In the genomic region with DNA sequence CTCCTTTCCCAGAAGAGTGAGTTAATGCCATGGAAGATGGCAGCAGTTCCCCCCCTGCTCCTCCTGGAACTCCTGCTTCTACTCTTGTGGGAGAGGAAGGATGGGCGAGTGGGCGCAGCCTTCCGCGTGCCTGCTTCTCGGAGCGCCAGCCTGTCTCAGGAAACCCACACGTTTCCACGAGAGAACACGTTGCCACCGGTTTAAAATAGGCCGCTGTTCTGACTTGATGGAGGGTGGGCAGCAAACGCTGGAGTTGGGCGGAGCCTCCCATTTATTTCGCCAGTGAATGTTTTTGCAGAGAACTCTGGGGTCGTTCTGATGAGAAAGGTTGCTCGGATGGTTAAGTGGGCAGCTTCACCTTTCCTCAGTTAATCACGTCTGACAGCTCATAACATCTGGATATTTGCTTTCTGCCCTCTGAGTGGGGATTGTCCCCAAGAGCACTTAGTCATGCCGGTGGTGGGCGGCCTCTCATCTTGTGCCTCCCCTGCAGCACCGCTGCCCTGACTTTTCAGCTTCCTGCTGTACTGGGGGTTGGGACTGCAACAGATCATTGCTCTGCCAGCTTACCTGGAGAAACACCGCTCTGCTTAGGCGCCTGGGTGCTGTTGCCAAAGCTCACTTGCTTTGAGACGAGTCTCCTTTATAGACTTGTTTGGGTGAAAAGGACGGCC, we compare ENCODE assay signal across 7 mouse cellular contexts. TPM values are rescaled to one million over a fixed set of nuclear protein-coding genes. Genes with fewer than 3 reads are reported as not detected.
DNase-seq lines count a peak whose midpoint lies in the region; ATAC-seq and TF ChIP-seq lines count a peak whose summit lies in the region.

No protein-coding gene starts in this region.

- peaks cover 12% of the 10 kb centered on the region for H3K4me1 ChIP-seq in lung, embryonic 15.5 days
- H3K4me1 ChIP-seq in lung, postnatal 0 days (ENCODE audit: insufficient read depth, low read depth, low read length): 0 out of 2 replicates have a peak, but pooled peaks cover 5% of the 10 kb centered on the region
- H3K4me1 ChIP-seq in stomach, embryonic 16.5 days (ENCODE audit: control insufficient read depth, insufficient read depth, low read length): peaks cover 6% of the 10 kb centered on the region; the same call in 1 of the 2 replicates

- peak overlapping the region; percentile 32 for H3K4me2 ChIP-seq in lung, embryonic 15.5 days
- H3K4me2 ChIP-seq in lung, postnatal 0 days (replicated peaks; ENCODE audit: low read depth, low read length): no peak overlapping the region
- H3K4me2 ChIP-seq in stomach, embryonic 16.5 days (ENCODE audit: low read depth, low read length): 0 out of 2 replicates have a peak overlapping the region, but pooled peaks have one; percentile 20

- TF ChIP-seq CTCF in lung, postnatal 0 days (IDR thresholded peaks at IDR 0.05): no peak

- no peaks in the 10 kb centered on the region for H3K27me3 ChIP-seq in lung, embryonic 15.5 days
- no peaks in the 10 kb centered on the region for H3K27me3 ChIP-seq in lung, postnatal 0 days (replicated peaks; ENCODE audit: insufficient read depth, low read length)
- H3K27me3 ChIP-seq in stomach, embryonic 16.5 days (ENCODE audit: control insufficient read depth, insufficient read depth, low read length): no peaks in the 10 kb centered on the region

- H3K27ac ChIP-seq in lung, embryonic 15.5 days: no peak overlapping the region
- H3K27ac ChIP-seq in lung, postnatal 0 days (ENCODE audit: low read length): no peak overlapping the region
- H3K27ac ChIP-seq in stomach, embryonic 16.5 days (ENCODE audit: low read length): no peak overlapping the region

- H3K36me3 ChIP-seq in lung, embryonic 15.5 days: no peaks in the 10 kb centered on the region
- no peaks in the 10 kb centered on the region for H3K36me3 ChIP-seq in lung, postnatal 0 days (ENCODE audit: insufficient read depth, low read length)
- H3K36me3 ChIP-seq in stomach, embryonic 16.5 days (ENCODE audit: control insufficient read depth, insufficient read depth, low read length): no peaks in the 10 kb centered on the region

- no peaks in the 10 kb centered on the region for H3K9me3 ChIP-seq in lung, embryonic 15.5 days
- no peaks in the 10 kb centered on the region for H3K9me3 ChIP-seq in lung, postnatal 0 days (ENCODE audit: low read length)
- H3K9me3 ChIP-seq in stomach, embryonic 16.5 days (replicated peaks; ENCODE audit: control insufficient read depth, low read length): no peaks in the 10 kb centered on the region

- no peak for TF ChIP-seq EP300 in lung, postnatal 0 days (IDR thresholded peaks at IDR 0.05)

- no peak for ATAC-seq in lung, embryonic 15.5 days (ENCODE audit: borderline replicate concordance, extremely low read depth, low FRiP score, low TSS enrichment)
- no peak for ATAC-seq in lung, postnatal 0 days
- ATAC-seq in stomach, embryonic 16.5 days (ENCODE audit: insufficient read depth, low FRiP score): no peak
- ATAC-seq in erythroid progenitor cell, adult 5-6 weeks (replicated peaks; ENCODE audit: low FRiP score, poor library complexity, severe bottlenecking): no peak

- peak overlapping the region; percentile 9; the same call in 1 of the 2 replicates for H3K4me3 ChIP-seq in lung, embryonic 15.5 days
- H3K4me3 ChIP-seq in lung, postnatal 0 days (ENCODE audit: low read depth, low read length): no peak overlapping the region
- no peak overlapping the region for H3K4me3 ChIP-seq in stomach, embryonic 16.5 days (replicated peaks; ENCODE audit: low read length)

- DNase-seq in lung, postnatal 0 days (ENCODE audit: low spot score): no peak
- DNase-seq in embryo, embryonic 9.5 days (ENCODE audit: extremely low spot score): peak; percentile 53
- DNase-seq in layer of hippocampus, adult 9-11 months: peak; percentile 82
- no peak for DNase-seq in cerebellum, postnatal 36 days

- 37% methylated on average over 24 of the region's 24 CpGs for WGBS in lung, embryonic 15.5 days
- WGBS in lung, postnatal 0 days: 33% methylated on average over 24 of the region's 24 CpGs
- 31% methylated on average over 24 of the region's 24 CpGs for WGBS in stomach, embryonic 16.5 days

- H3K9ac ChIP-seq in lung, embryonic 15.5 days: no peak overlapping the region
- H3K9ac ChIP-seq in lung, postnatal 0 days (replicated peaks; ENCODE audit: low read depth): no peak overlapping the region
- no peak overlapping the region for H3K9ac ChIP-seq in stomach, embryonic 16.5 days (ENCODE audit: low read length)

RNA-seq across cellular contexts. Expression of gene Slit3, which starts 57.3 kb away (rescaled TPM):
- 17.9 and 21.4 TPM in 2 replicates for polyA plus RNA-seq in lung, embryonic 15.5 days (2015; fragmentation: Nextera tagmentation; extraction: Ambion mirVana)
- polyA plus RNA-seq in lung, postnatal 0 days (2015; fragmentation: Nextera tagmentation; extraction: Ambion mirVana): 13.1 and 14.2 TPM in 2 replicates
- polyA plus RNA-seq in stomach, embryonic 16.5 days (2015; fragmentation: Nextera tagmentation; extraction: Ambion mirVana): 8.2 and 9.4 TPM in 2 replicates
- total RNA-seq in erythroid progenitor cell, adult 5-6 weeks (2015; ENCODE audit: low replicate concordance): 0.72 TPM in 1 of 2 replicates, not detected in the other
- total RNA-seq in erythroid progenitor cell, adult 5-6 weeks (2017; ENCODE audit: low replicate concordance): not detected in 2 replicates

Comparison
In these comparisons a context has a peak if more than half of its experiments do, and no peak if none do; other contexts are left out.
1. DNase-seq: peak in embryo, embryonic 9.5 days (single experiment) and layer of hippocampus, adult 9-11 months (single experiment); none in lung, postnatal 0 days (single experiment) and cerebellum, postnatal 36 days (0 of 2).